Mouse (Mus musculus) midbrain, embryonic 13.5 days (tissue): Measurements from ENCODE around the gene Zc2hc1b. TPM values are rescaled to one million over a fixed set of nuclear protein-coding genes. Genes with fewer than 3 reads are reported as not detected.

Experiments used
- ATAC-seq: fragments of 200-750 bp; cut with Nextera tagmentation; 2 replicates; pipeline ENCODE4 v1.8.0; 2017; ENCODE audit warnings: mild to moderate bottlenecking, moderate TSS enrichment, moderate library complexity
- H3K27ac ChIP-seq: fragments of 300-500 bp; sonication (generic); 2 replicates; pipeline ENCODE4 v1.5.1; 2015; ENCODE audit warnings: inconsistent platforms, mild to moderate bottlenecking, moderate library complexity
- H3K27me3 ChIP-seq: fragments of 300-500 bp; sonication (generic); 2 replicates; pipeline ENCODE4 v1.6.1; 2015; ENCODE audit warnings: mild to moderate bottlenecking, inconsistent platforms
- H3K36me3 ChIP-seq: fragments of 300-500 bp; sonication (generic); 2 replicates; pipeline ENCODE4 v1.6.1; 2015; ENCODE audit warnings: mild to moderate bottlenecking, inconsistent platforms
- H3K4me1 ChIP-seq: fragments of 300-500 bp; sonication (generic); replicated peaks from 2 replicates; pipeline ENCODE4 v1.6.1; 2015; ENCODE audit warnings: inconsistent platforms
- H3K4me2 ChIP-seq: fragments of 300-500 bp; sonication (generic); replicated peaks from 2 replicates; pipeline ENCODE4 v1.6.1; 2015; ENCODE audit warnings: moderate library complexity, mild to moderate bottlenecking, inconsistent platforms
- H3K4me3 ChIP-seq: fragments of 300-500 bp; sonication (generic); replicated peaks from 2 replicates; pipeline ENCODE4 v1.5.1; 2015; ENCODE audit warnings: mild to moderate bottlenecking, inconsistent platforms
- H3K9ac ChIP-seq: fragments of 300-500 bp; sonication (generic); replicated peaks from 2 replicates; pipeline ENCODE4 v1.6.1; 2015; ENCODE audit warnings: mild to moderate bottlenecking, inconsistent platforms
- H3K9me3 ChIP-seq: fragments of 300-500 bp; sonication (generic); 2 replicates; pipeline ENCODE4 v1.6.1; 2016; ENCODE audit warnings: mild to moderate bottlenecking, inconsistent platforms
- WGBS: fragments of 180-500 bp; shearing (Covaris S2); methylation state at CpG from one replicate; pipeline ENCODE4 v1.1.7; 2015; 5-methylcytosine and 5-hydroxymethylcytosine counted together
- polyA plus RNA-seq: library from polyadenylated mRNA; unstranded; fragments of >200 nt; fragmentation: Nextera tagmentation; extraction: Ambion mirVana; gene quantifications from 2 replicates; pipeline ENCODE4 v1.2.1, GENCODE M21; 2015

The Zc2hc1b gene
- polyA plus RNA-seq = not detected in 2 replicates

GRCm38 (mm10) chr10:13177973-13178624 is at the start of gene Zc2hc1b:
Gene Zc2hc1b (minus strand): TSS chr10:13178023.
- ATAC-seq = no peak

GRCm38 (mm10) chr10:13225377-13226063 is 47.7 kb upstream of the Zc2hc1b start:
- no peak overlapping the region for H3K4me2 ChIP-seq
- H3K4me1 ChIP-seq = no peaks in the 10 kb centered on the region
- H3K27me3 ChIP-seq = no peaks in the 10 kb centered on the region
- no peak overlapping the region for H3K4me3 ChIP-seq
- no peak overlapping the region for H3K9ac ChIP-seq
- no peak overlapping the region for H3K27ac ChIP-seq
- no peak for ATAC-seq
- H3K9me3 ChIP-seq = no peaks in the 10 kb centered on the region
- WGBS = 86% methylated on average over 7 of the region's 7 CpGs
- H3K36me3 ChIP-seq = 0 out of 2 replicates have a peak, but pooled peaks cover 3% of the 10 kb centered on the region

More at GRCm38 (mm10) chr10:13177973-13178624, at the start of gene Zc2hc1b:
- H3K9ac ChIP-seq = no peak within 1 kb of the TSS
- no peak within 1 kb of the TSS for H3K4me2 ChIP-seq
- H3K4me3 ChIP-seq = no peak within 1 kb of the TSS
- no peak within 1 kb of the TSS for H3K27ac ChIP-seq
- H3K36me3 ChIP-seq = peaks cover 69% of the 10 kb centered on the region
- no peaks in the 10 kb centered on the region for H3K9me3 ChIP-seq
- no peaks in the 10 kb centered on the region for H3K4me1 ChIP-seq
- no peaks in the 10 kb centered on the region for H3K27me3 ChIP-seq
- 54% methylated on average over 7 of the region's 7 CpGs for WGBS

GRCm38 (mm10) chr10:13222135-13222534 is 44.3 kb upstream of the Zc2hc1b start:
- Histone ChIP-seq H3K9ac (no peak overlapping the region), H3K36me3 (0 out of 2 replicates have a peak, but pooled peaks cover 3% of the 10 kb centered on the region), H3K4me1 (no peaks in the 10 kb centered on the region), H3K27ac (no peak overlapping the region), H3K4me2 (no peak overlapping the region), H3K4me3 (no peak overlapping the region), H3K27me3 (no peaks in the 10 kb centered on the region), H3K9me3 (no peaks in the 10 kb centered on the region)
- WGBS = 88% methylated on average over 3 of the region's 3 CpGs
- no peak for ATAC-seq

- Histone ChIP-seq H3K27me3 (no peaks in the 10 kb centered on the region), H3K4me2 (no peak overlapping the region), H3K9me3 (no peaks in the 10 kb centered on the region), H3K36me3 (0 out of 2 replicates have a peak, but pooled peaks cover 3% of the 10 kb centered on the region), H3K27ac (no peak overlapping the region), H3K4me3 (no peak overlapping the region), H3K4me1 (no peaks in the 10 kb centered on the region), H3K9ac (no peak overlapping the region)
- WGBS = 66% methylated on average over 1 of the region's 1 CpGs
- no peak for ATAC-seq
Measured at GRCm38 (mm10) chr10:13220061-13220460, 42.2 kb upstream of the Zc2hc1b start.

- no peaks in the 10 kb centered on the region for H3K36me3 ChIP-seq
- no peaks in the 10 kb centered on the region for H3K4me1 ChIP-seq
- H3K4me3 ChIP-seq = no peak overlapping the region
- H3K27me3 ChIP-seq = no peaks in the 10 kb centered on the region
- H3K9ac ChIP-seq = no peak overlapping the region
- H3K4me2 ChIP-seq = no peak overlapping the region
- no peaks in the 10 kb centered on the region for H3K9me3 ChIP-seq
- ATAC-seq = no peak
- 88% methylated on average over 12 of the region's 12 CpGs for WGBS
- no peak overlapping the region for H3K27ac ChIP-seq
Measured at GRCm38 (mm10) chr10:13213956-13214355, 36.1 kb upstream of the Zc2hc1b start.

- no peaks in the 10 kb centered on the region for H3K4me1 ChIP-seq
- no peak overlapping the region for H3K4me3 ChIP-seq
- no peaks in the 10 kb centered on the region for H3K36me3 ChIP-seq
- no peak overlapping the region for H3K4me2 ChIP-seq
- H3K9me3 ChIP-seq = no peaks in the 10 kb centered on the region
- 81% methylated on average over 6 of the region's 6 CpGs for WGBS
- no peak overlapping the region for H3K27ac ChIP-seq
- H3K9ac ChIP-seq = no peak overlapping the region
- no peak for ATAC-seq
- H3K27me3 ChIP-seq = no peaks in the 10 kb centered on the region
Measured at GRCm38 (mm10) chr10:13212829-13213228, 35.0 kb upstream of the Zc2hc1b start.

GRCm38 (mm10) chr10:13212326-13212725 is 34.5 kb upstream of the Zc2hc1b start:
- Histone ChIP-seq H3K4me1 (no peaks in the 10 kb centered on the region), H3K9me3 (no peaks in the 10 kb centered on the region), H3K27me3 (no peaks in the 10 kb centered on the region), H3K4me3 (no peak overlapping the region), H3K9ac (no peak overlapping the region), H3K4me2 (no peak overlapping the region), H3K36me3 (no peaks in the 10 kb centered on the region), H3K27ac (no peak overlapping the region)
- WGBS = 71% methylated on average over 9 of the region's 9 CpGs
- no peak for ATAC-seq

- no peaks in the 10 kb centered on the region for H3K27me3 ChIP-seq
- H3K9ac ChIP-seq = no peak overlapping the region
- H3K27ac ChIP-seq = no peak overlapping the region
- no peaks in the 10 kb centered on the region for H3K9me3 ChIP-seq
- no peaks in the 10 kb centered on the region for H3K36me3 ChIP-seq
- WGBS = 70% methylated on average over 8 of the region's 8 CpGs
- no peak for ATAC-seq
- H3K4me3 ChIP-seq = no peak overlapping the region
- no peaks in the 10 kb centered on the region for H3K4me1 ChIP-seq
- no peak overlapping the region for H3K4me2 ChIP-seq
Measured at GRCm38 (mm10) chr10:13209930-13210637, 32.3 kb upstream of the Zc2hc1b start.

- Histone ChIP-seq H3K9ac (no peak overlapping the region), H3K27me3 (no peaks in the 10 kb centered on the region), H3K4me2 (no peak overlapping the region), H3K36me3 (no peaks in the 10 kb centered on the region), H3K27ac (no peak overlapping the region), H3K9me3 (no peaks in the 10 kb centered on the region), H3K4me3 (no peak overlapping the region), H3K4me1 (no peaks in the 10 kb centered on the region)
- no peak for ATAC-seq
- 66% methylated on average over 3 of the region's 3 CpGs for WGBS
Measured at GRCm38 (mm10) chr10:13209506-13209905, 31.7 kb upstream of the Zc2hc1b start.

GRCm38 (mm10) chr10:13209061-13209460 is 31.2 kb upstream of the Zc2hc1b start:
- Histone ChIP-seq H3K4me1 (no peaks in the 10 kb centered on the region), H3K9ac (no peak overlapping the region), H3K4me3 (no peak overlapping the region), H3K36me3 (no peaks in the 10 kb centered on the region), H3K4me2 (no peak overlapping the region), H3K9me3 (no peaks in the 10 kb centered on the region), H3K27ac (no peak overlapping the region), H3K27me3 (no peaks in the 10 kb centered on the region)
- no peak for ATAC-seq
- WGBS = 96% methylated on average over 4 of the region's 4 CpGs

- no peak overlapping the region for H3K4me2 ChIP-seq
- WGBS = 97% methylated on average over 6 of the region's 6 CpGs
- no peaks in the 10 kb centered on the region for H3K9me3 ChIP-seq
- H3K36me3 ChIP-seq = no peaks in the 10 kb centered on the region
- H3K27ac ChIP-seq = no peak overlapping the region
- no peak overlapping the region for H3K9ac ChIP-seq
- no peak for ATAC-seq
- no peaks in the 10 kb centered on the region for H3K27me3 ChIP-seq
- H3K4me3 ChIP-seq = no peak overlapping the region
- H3K4me1 ChIP-seq = no peaks in the 10 kb centered on the region
Measured at GRCm38 (mm10) chr10:13201741-13202293, 24.0 kb upstream of the Zc2hc1b start.

GRCm38 (mm10) chr10:13200862-13201261 is 23.0 kb upstream of the Zc2hc1b start:
- Histone ChIP-seq H3K27ac (no peak overlapping the region), H3K36me3 (no peaks in the 10 kb centered on the region), H3K4me2 (no peak overlapping the region), H3K9me3 (no peaks in the 10 kb centered on the region), H3K9ac (no peak overlapping the region), H3K27me3 (no peaks in the 10 kb centered on the region), H3K4me3 (no peak overlapping the region), H3K4me1 (no peaks in the 10 kb centered on the region)
- ATAC-seq = no peak
- 96% methylated on average over 3 of the region's 3 CpGs for WGBS
